Mouse (Mus musculus) adipocyte (in vitro differentiated cells): Measurements from ENCODE around the gene Ccl5.

Experiments used
- DNase-seq: peaks from one replicate; pipeline ENCODE4 v3.0.0-alpha.2; 2016; ENCODE audit warnings: low spot score

Gene Ccl5

GRCm38 (mm10) chr11:83538705-83539314 lies 8.5 kb upstream of the Ccl5 start:
- no peak for DNase-seq

DNA sequence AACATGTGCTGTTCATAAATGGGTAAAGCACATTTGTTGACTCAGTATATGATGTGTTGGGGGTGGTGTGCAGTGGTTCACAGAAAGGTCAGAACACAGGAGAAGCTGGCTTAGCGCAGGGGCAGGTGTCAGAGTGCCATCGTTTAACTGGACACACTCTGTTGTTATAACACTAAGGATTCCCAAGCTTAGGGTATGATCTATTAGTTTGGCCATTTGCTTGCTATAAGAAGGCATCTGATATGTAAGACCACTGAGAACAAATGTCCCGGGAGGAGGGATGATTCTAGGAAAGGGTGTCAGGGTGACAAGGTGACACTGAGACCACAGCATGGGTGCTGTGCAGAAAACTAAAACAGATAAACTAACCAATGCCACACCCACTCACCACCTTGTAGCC lies 6.5 kb upstream of the Ccl5 start:
- DNase-seq: no peak

- DNase-seq: peak; percentile 97
These were observed 4.5 kb upstream of the Ccl5 start for GRCm38 (mm10) chr11:83534609-83535423.

GRCm38 (mm10) chr11:83534143-83534542 lies 3.8 kb upstream of the Ccl5 start:
- DNase-seq: no peak

DNA sequence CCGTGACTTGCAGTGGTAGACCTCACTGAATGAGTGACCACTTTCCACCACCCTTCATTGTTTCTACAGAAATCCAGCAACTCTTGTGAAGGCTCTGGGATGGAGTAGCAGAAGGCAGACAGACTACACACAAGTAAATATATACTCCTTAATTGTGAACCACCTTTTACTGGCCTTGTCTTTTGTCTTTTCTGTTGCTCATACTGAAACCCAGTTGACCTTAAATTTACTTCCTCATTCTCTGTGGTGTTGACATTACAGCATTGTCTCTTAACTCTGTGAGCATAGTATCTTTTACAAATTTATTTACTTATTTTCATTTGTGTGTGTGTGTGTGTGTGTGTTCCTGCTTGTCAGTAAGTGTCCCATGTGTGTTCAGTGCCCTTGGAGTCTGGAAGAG lies 2.9 kb upstream of the Ccl5 start:
- no peak for DNase-seq

GRCm38 (mm10) chr11:83529024-83529423 lies 1.3 kb downstream of the Ccl5 start:
- no peak for DNase-seq

- DNase-seq: no peak
These were observed 8.2 kb downstream of the Ccl5 start, which contains the start of gene Heatr9 for GRCm38 (mm10) chr11:83522075-83522474. Heatr9 (minus strand) TSS chr11:83522175.

- no peak for DNase-seq
These were observed 11.9 kb downstream of the Ccl5 start for GRCm38 (mm10) chr11:83518371-83518770.

DNA sequence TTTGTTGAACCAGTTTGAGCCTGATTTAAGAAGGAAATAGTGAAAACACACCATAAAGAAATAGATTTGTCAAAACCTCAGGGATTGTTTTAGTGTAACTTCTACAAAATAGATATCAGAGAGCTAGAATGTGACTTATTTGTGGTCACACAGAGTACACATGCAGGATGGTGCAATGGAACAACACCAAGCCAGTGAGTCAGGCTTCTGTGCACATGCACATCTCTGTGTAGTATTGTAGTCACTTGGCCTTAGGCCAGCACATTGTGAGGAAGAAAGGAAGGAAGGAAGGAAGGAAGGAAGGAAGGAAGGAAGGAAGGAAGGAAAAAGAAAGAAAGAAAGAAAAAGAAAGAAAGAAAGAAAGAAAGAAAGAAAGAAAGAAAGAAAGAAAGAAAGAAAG lies 13.2 kb downstream of the Ccl5 start:
- DNase-seq: no peak

GRCm38 (mm10) chr11:83509521-83509920 lies 20.8 kb downstream of the Ccl5 start:
- DNase-seq: peak; percentile 82

- DNase-seq: no peak
These were observed 26.0 kb downstream of the Ccl5 start for GRCm38 (mm10) chr11:83504308-83504707.

- no peak for DNase-seq
These were observed 34.7 kb downstream of the Ccl5 start for GRCm38 (mm10) chr11:83495571-83495970.

DNA sequence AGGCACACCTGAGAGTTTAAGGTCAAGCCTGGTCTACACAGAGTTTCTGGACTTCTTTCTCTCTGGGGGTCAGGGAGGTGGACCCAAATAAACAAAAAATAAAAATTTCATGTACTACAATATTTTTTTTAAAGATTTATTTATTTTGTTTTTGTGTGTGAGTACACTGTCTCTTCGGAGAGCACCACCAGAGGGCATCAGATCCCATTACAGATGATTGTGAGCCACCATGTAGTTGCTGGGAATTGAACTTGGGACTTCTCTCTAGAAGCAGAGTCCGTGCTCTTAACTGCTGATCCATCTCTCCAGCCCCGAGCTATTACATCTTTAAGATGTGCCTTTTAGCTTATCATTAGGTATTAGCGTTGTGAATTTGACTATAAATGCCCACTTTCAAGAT lies 38.8 kb downstream of the Ccl5 start:
- peak; percentile 34 for DNase-seq
